Mouse (Mus musculus) hindlimb bud, embryonic 11.5 days (tissue): ENCODE measurements around the gene Irx4.

Source experiments
- DNase-seq: peaks from one replicate; pipeline ENCODE4 v3.0.0-alpha.2; 2012; ENCODE audit warnings: low read depth, low spot score; ENCODE audit errors: extremely low spot score

Gene Irx4

DNA sequence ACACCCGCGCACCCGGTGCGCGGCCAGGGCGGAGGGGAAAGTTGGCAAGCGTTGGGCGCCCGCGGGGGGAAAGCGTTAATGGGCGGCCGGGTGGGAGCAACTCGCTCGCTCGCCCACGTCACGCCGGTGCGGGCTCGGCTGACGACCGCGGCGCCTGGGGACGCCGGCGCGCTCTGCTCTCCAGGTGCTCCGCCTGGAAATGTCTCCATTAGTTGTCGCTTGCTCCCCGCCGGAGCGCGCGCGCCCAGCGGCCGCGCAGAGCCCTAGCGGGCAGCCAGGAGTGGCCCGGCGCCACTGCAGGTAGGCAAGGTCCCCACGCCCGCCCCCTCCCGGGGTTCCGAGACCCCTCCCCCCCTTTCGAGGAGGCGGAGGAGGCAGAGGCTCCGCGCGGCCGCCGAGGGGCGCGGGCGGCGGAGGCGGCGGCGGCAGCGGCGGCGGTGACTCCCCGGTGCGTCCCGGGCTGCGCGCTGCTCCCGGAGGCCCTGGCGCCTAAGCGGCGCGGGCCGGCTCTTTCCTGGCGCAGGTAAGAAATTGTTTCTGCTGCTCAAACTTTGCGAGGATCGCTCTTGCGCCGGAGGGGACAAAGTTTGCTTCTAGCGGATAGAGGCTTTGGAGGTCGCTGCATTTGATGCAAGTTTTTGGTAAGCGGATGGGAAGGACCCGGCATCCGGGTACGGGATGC is at the start of gene Irx4:
TSS of gene Irx4 (plus strand) at position 126 of the 682 bp plus-strand sequence.
- DNase-seq: no peak

DNA sequence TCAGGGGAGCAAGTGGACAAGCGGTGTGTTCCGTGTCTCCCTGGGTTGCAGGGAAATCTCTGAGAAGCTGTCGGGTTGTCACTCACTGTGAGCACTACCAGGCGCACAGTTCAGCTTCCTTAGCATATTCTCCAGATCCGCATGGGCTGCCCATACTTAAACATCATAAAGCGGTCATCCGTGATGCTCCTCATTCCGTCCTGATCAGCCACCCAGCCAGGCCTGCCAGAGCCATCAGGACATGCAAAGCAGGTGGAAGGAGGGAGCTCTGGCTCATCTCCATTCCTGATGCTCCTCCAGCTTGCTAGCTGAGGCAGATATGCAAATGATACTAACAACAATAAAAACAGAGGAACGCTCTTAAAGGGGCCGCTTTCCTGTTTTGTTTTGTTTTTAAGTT is 46.0 kb upstream of the Irx4 start:
- no peak for DNase-seq

DNA sequence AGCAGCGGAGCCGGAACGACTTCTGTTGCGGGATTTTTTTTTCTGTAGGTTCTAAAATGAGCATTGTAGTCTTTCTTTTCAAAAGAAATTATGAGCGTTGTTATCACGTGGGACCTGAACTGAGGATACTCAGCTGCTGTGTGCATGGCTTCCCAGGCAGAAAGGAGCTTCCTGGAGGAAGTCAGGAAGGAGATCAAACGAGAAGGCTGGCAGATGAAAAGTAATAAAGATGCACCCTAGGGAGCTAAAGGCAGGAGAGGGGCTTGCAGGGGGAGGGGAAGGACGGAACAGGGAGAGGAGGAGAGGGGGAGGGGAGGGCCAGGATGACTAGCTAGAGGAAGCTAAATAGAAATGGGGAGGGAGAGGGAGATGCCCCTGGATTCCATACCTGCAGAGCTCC is 23.8 kb upstream of the Irx4 start:
- DNase-seq: no peak

DNA sequence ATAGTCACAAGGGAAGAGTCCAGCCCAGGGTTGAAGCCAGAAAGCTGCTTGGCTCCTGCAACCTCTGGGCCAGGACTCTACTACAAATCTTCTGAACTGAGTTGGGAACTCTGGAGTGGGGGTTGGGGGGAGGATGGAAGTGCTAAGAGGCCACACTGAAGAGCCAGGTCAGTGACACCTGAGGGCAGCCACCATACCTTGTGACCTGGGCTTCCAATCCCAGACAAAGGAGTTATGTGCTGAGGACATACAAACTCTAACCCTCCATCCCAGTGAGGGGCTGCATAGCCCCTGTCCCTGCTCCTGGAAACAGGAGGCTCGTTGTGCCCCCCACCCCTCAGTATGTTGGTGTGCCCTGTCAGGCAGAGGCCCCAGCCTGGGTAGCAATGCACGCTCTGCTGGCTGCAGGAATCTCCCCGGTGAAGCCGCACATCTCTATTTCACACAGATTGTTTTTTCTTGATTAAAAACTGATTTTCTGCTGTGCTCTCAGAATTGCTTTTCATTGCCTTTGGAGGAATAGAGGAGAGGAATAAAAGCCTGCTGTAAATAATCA is 21.0 kb upstream of the Irx4 start:
- no peak for DNase-seq

DNA sequence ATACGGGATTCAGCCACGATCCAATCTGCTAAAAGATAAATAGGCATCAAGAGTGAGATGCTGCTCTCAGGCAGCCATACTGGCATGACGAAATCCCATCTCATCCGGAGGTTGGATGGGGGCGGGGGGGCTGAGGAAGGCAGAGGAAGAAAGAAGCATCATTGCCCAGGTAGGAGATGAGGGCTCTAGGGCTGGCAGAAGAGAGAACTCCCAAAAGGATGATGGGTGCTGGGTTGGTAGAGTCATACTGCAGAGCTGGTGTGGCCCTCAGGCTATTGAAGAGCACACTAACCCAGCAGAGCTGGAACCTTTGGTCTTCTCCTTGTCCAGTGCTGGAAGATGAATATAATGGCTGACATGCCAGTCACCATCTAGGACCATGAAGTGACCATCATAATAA is 17.7 kb upstream of the Irx4 start:
- DNase-seq: no peak

DNA sequence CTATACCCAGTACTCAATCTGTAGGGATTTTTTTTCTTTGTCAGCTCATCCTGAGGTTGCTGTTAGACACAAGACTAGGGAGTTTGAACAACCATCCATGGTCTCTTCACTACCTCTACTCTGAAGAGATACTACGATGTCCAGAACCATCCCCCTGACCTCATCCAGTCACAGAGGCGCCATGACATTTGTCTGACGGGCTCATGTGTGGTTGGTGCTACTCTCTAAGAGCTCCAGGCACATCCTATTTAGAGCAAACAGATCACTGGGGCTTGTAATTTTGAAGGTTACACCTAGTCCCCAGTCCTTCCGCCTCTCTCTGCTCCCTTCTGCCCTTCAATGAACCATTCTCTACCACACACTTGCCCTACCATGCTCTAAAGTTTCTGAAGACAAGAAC is 13.3 kb upstream of the Irx4 start:
- no peak for DNase-seq

DNA sequence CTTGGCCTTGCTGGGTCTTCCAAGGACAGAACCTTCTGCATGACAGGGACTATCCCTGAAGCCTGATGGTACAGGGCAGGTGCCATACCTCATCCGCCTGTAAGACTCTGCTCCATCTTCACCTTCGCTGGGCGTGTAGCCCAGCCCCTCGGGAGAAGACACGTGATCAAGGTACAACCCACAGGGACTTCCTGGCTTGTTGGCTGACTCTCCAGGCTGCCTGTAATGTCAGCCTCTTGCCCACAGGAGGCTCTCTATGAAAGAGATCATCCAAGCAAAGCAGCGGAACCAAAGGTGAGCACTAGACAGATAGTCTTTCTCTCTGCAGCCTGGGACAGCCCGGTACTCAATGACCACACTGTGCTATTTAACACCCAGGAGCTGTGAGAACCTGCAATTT is 9.1 kb upstream of the Irx4 start:
- DNase-seq: no peak

DNA sequence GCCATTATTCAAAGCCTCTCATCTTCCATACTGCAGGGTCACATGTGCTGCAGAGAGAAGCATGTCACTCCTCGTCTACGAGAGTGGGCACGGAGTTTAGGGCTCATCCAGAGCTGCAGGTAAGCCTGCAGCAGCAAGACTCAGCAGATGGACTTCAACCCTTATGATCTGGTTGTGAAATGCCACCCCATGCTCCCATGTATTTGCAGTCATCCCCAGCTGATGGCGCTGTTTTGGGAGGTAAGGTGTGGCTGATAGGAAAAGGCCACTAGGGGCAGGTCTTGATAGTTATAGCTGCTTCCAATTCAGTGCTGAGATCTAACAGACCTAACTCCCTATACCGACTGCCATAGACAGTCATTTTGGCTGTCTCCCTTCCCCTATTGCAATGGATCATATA is 8.3 kb upstream of the Irx4 start:
- no peak for DNase-seq

DNA sequence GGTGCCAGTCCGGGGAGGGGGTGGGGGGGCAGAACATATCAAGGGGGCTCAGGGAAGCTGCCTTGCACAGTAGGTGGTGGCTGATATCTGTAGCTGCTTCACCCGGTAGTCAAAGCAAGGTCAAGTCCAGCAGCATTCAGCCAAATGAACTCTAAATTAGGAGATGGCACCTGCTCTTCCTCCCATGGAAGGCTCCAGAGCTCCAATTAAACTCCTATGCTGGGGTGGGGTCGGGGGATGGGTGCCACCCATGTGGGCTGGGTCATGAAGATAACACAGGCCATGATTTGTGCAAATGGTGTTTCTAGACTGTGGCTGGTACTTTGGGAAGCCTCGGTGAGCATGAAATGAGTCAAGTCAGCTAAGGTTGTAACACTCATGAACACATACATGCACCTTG is 1.9 kb upstream of the Irx4 start:
- no peak for DNase-seq

DNA sequence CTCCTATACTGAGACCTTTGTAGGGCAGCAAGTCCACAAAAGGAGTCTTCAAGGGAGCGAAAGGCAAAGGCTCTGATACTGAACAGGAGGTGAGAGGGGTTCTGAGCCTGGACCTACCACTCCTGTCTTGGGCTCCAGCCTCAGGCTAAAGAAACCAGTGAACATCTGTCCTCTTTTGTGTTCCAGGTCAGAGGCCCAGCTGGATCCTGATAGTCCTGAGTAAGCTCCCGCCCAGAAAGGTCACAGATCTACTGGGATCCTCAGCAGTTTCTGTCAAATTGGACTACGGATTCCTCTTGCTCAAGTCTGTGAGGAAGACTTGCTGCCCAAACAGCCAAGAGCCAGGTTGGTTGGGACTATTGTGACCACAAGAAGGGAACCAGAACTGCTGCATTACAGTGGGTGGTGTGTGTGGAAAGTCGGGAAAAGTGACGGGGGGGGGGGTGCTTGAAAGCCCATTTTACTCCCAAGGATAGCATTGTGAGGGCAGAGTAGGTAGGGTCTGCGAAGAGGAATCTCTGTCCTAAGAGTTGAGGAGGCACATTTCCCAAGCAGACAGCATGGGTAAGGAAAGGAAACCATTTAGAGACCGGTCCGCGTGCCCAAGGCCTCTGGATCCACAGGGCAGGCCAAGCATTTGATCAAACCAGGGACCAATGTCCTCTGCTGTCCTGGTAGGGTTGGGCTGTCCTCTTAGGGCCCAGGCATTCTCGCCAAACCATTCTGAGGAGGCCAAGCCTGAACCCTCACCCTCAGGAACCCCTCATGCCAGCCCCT is 514 bp upstream of the Irx4 start:
- no peak for DNase-seq

DNA sequence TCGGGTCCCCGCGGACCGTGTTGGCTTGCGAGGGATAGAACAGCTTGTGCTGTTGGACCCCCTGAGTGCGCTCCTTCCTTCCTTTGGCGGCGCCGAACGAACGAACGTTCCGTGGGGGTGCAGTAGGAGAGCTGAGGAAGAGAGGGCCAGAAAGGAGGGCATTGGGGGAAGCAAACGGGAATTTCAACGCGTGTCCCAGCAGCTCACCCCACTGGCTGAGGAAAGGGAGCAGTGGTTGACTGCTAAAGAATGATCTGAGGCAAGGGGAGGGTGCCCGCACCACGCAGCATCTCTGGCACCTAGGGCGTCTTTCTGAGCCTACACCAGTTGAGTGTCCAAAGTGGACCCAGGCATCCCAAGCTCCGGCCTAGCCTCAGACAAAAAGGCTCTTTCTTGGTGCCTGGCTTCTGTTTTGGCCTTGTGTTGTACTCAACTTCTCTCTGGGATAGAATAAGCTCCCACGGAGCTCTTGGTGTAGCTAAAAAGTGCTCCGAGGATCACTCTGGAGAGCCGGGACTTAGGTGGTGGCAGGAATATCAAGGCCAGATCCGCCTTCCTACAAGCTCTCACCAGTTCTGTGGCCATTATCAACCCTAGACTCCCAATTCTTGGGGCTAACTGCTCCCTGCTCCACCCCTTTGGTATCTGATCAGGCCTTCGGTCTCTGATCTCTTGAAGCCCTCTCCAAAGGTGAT is 904 bp downstream of the Irx4 start:
- no peak for DNase-seq

DNA sequence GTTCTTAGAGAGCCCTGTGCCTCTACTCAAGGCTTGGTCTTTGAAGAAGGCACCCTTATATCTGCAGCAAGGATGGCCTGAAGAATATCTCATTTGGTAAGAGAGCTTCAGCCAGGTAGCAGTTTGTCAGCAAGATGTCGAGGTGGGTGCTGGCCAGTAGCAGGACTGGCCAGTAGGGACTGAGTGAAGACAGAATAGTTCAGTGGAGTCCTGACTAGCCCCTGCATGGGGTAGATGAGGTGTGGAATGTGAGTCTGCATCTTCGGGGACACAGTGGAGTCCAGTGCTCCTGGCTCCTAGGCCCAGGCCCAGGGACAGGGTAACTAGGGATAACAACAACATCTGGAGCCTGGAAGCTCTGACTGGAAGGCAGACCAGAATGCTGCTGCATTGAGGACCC is 1.6 kb downstream of the Irx4 start:
- DNase-seq: no peak

DNA sequence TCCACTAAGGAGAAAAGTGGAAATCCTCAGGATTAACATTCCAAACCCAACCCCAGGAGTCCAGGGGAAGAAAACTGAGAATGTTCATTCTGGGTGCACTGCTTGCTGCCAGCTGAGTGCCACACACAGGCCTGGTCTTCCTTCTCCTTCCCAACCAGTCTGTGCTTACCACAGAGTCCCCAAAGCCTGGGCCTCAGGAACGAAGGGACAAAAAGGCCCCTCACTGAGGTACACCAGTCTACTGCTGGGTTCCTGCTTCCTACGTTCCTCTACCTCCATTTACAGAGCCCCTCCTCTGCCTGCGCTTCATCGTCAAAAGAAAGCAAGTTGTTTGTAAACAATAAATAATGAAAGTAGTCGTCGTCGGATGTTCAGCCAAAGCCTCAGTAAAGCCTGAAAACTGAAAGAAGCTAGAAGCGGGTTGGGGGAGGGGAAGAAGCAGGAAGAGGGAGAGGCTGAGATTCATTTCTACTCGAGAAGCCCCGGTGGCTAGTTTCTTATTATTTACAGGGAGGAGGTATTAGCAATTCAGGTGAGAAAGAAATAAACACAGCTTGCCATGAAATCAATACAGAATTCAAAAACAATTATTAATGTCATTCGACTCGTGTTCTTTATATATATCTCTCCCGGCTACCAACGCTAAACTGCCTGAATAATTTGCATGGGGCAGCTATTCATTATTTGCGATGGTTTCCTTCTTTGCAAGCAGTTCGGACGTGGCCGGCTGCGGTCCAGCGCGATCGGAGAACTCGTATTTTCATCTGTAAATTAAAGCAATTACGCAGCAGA is 2.3 kb downstream of the Irx4 start:
- DNase-seq: no peak

DNA sequence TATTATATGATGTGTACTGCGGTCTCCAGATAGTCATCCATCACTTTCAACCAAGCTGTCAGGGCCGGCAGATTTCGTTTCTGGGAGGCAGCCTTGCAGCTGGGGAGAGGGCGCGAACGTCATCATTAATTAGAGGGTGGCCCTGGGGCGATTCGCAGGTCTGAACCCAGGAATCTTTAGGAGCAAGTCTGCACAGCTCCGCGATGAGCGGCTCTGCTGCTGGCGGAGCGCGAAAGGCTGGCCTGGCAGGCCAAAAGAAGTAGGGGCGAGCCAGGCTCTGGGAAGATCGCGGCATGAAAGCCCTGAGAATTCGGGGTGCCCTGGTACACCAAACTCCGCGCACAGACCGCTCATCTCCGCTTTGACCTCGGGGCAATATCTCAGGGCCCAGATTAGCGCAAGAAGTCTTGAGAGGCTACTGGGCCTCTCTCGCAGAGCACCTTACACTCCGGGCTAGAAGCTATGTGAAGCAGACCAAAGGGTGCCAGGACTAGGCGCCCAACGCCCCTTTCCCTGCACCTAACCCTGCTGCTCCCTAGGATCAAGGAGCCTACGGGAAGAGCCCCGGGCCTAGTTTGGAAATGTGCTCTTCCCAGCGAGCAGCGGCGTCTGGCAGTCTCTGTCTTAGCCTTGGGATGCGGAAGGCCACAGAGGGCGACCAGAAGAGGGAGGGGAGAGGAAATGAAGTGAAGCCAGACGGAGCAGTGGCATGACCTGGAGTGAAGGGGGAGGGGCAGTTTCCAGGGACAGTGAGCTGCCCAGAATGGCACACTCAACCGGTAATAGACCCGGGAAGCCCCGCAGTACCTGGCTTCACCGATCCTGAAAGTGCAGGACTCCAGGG is 3.1 kb downstream of the Irx4 start:
- DNase-seq: no peak

DNA sequence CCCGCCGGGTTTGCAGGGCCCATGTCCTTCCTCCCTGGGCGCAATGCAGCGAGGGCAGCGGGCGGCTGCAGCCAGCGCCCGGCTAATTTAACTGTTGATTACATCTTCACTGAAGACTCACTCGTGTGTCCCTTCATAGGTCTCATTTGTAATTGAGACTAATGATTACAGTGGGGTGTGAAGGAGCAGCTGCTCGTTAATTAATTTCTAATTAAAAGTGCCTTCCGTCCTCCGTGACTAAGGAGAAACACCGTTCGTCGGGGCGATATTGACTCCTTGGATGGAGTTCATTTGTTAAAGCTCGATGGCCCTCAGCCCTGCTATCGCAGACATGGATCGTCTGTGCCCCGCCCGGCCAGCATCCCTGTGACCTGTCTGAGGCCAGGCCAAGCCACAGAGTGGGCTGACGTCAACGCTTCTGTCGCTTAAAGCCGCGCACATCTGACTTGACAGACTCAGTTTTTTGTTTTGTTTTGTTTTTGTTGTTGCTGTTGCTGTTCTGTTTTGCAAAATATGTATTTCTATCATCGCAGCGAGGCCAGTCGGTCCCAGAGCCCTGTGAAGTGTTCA is 4.0 kb downstream of the Irx4 start:
- no peak for DNase-seq

DNA sequence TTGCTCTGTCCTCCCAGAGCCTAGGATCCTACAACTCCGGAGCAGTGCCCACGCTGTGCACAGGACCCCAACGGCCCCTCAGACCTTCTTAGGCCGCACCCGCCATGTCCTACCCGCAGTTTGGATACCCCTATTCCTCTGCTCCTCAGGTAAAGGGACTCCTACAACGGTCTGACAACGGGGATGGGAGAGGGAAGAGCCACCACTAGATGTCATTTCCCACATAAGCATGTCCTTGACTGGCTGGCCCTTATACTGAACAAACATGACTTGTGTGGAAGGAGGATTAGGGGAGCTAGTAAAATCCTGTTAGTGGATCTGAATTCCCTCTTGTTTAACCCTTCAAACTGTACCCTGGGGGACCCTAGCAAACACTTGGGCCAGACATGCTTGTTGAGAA is 4.6 kb downstream of the Irx4 start:
- DNase-seq: no peak

DNA sequence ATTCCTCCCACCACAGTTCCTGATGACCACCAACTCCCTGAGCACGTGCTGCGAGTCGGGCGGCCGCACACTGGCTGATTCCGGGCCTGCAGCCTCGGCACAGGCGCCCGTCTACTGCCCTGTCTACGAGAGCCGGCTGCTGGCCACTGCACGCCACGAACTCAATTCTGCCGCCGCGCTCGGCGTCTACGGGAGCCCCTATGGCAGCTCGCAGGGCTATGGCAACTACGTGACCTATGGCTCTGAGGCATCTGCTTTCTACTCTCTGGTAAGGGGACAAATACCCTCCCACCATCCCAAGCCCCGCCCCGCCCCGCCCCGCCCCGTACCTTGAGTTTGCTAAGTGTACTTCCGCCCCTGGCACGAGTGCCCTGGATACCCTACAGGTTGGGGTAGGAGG is 5.2 kb downstream of the Irx4 start:
- DNase-seq: no peak

DNA sequence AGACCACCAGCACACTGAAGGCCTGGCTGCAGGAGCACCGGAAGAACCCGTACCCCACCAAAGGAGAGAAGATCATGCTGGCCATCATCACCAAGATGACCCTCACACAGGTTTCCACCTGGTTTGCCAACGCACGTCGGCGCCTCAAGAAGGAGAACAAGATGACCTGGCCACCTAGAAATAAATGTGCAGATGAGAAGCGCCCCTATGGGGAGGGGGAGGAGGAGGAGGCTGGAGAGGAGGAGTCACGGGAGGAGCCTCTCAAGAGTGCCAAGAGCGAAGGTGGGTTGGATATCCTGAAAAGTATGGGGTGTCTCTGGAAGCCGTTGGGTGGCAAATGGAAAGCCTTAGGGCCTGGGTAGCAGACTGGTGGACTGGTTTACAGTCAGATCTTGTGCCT is 7.3 kb downstream of the Irx4 start:
- DNase-seq: no peak

DNA sequence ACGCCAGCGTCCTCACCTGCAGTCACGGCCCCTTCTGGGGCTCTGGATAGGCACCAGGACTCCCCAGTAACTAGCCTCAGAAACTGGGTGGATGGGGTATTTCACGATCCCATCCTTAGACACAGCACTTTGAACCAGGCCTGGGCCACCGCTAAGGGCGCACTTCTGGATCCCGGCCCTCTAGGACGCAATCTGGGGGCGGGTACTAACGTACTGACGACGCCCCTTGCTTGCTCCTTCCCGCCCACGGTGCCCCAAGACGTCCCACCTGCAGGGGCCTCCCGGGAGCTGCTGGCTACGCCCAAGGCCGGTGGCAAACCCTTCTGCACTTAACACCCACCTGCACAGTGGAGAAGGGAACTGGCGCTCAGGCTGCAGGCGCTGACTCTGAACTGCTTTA is 8.4 kb downstream of the Irx4 start:
- DNase-seq: no peak

DNA sequence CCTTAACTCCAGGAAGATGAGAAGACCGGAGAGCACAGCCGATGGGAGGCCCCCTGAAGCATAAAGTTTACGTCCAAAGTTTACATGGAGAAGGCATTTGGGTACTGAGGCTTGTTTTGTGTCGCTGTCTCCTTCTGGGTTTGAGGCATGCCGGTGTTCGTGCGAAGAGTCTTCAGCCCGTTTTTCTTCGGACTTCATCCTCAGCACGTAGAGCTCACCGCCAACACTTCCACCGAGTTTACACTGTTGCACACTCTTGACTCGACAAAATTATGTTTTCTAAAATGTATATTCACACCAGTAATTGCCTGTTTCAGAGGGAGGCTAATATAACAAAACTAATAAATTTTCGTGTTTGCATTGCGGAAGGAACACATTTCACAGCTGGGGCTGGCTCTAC is 9.0 kb downstream of the Irx4 start:
- DNase-seq: no peak
